Mouse (Mus musculus): ENCODE results near the gene Cops6. TPM values are rescaled to one million over a fixed set of nuclear protein-coding genes. Genes with fewer than 3 reads are reported as not detected.

Gene Cops6
- total RNA-seq, 2 experiments from 2014 or later: 141 to 145 TPM

GRCm38 (mm10) chr5:138160224-138160762 lies 578 bp upstream of the Cops6 start:
- H3K4me3 ChIP-seq: peak overlapping the region; percentile 70
- DNase-seq (ENCODE audit: low spot score in 2 of 2): no peak
- peak overlapping the region; percentile 83 for H3K27ac ChIP-seq
- no peak for TF ChIP-seq CTCF (conservative IDR thresholded peaks at IDR 0.05)

- no peak for DNase-seq (ENCODE audit: low spot score in 2 of 2)
- H3K4me3 ChIP-seq: no peak overlapping the region
- TF ChIP-seq CTCF (conservative IDR thresholded peaks at IDR 0.05): no peak
- H3K27ac ChIP-seq: no peak overlapping the region
Measured at GRCm38 (mm10) chr5:138163046-138163445, 2.2 kb downstream of the Cops6 start.

- Histone ChIP-seq H3K27ac (no peak overlapping the region), H3K4me3 (no peak overlapping the region)
- DNase-seq (ENCODE audit: low spot score in 2 of 2): no peak
- TF ChIP-seq CTCF (conservative IDR thresholded peaks at IDR 0.05): no peak
Measured at GRCm38 (mm10) chr5:138163610-138164009, 2.7 kb downstream of the Cops6 start.

- DNase-seq (ENCODE audit: low spot score in 2 of 2): no peak
- Histone ChIP-seq H3K27ac (no peak overlapping the region), H3K4me3 (no peak overlapping the region)
- no peak for TF ChIP-seq CTCF (conservative IDR thresholded peaks at IDR 0.05)
Measured at GRCm38 (mm10) chr5:138165594-138165993, 4.7 kb downstream of the Cops6 start.

GRCm38 (mm10) chr5:138170936-138171561 lies 10.2 kb downstream of the Cops6 start:
- H3K27ac ChIP-seq: peak overlapping the region; percentile 92
- peak overlapping the region; percentile 84 for H3K4me3 ChIP-seq
- peak; percentile 92 to 94 for DNase-seq (ENCODE audit: low spot score in 2 of 2)
- peak; percentile 25 for TF ChIP-seq CTCF (conservative IDR thresholded peaks at IDR 0.05)

GRCm38 (mm10) chr5:138171695-138172491 lies 11.0 kb downstream of the Cops6 start, which contains the start of the genes Ap4m1 and Mcm7:
Gene Ap4m1, plus strand, starts transcription at chr5:138172002.
Gene Mcm7, minus strand, starts transcription at chr5:138172422.
- Histone ChIP-seq H3K4me3 (peak within 1 kb of the TSS; percentile 84), H3K27ac (peak within 1 kb of the TSS; percentile 96)
- peak; percentile 98 for DNase-seq (ENCODE audit: low spot score in 2 of 2)
- TF ChIP-seq CTCF (conservative IDR thresholded peaks at IDR 0.05): peak; percentile 43

- TF ChIP-seq CTCF (conservative IDR thresholded peaks at IDR 0.05): no peak
- Histone ChIP-seq H3K27ac (no peak overlapping the region), H3K4me3 (no peak overlapping the region)
- no peak for DNase-seq (ENCODE audit: low spot score in 2 of 2)
Measured at GRCm38 (mm10) chr5:138173217-138173616, 12.3 kb downstream of the Cops6 start.

GRCm38 (mm10) chr5:138186950-138187638 lies 26.2 kb downstream of the Cops6 start, which contains the start of the genes Taf6 and Cnpy4:
Gene Taf6, minus strand, starts transcription at chr5:138187451.
Gene Cnpy4, plus strand, starts transcription at chr5:138187485.
- TF ChIP-seq CTCF (conservative IDR thresholded peaks at IDR 0.05): no peak
- Histone ChIP-seq H3K27ac (peak within 1 kb of the TSS; percentile 92), H3K4me3 (peak within 1 kb of the TSS; percentile 99)
- peak; percentile 79 to 89 for DNase-seq (ENCODE audit: low spot score in 2 of 2)

- DNase-seq (ENCODE audit: low spot score in 2 of 2): peak; percentile 76 to 88
- Histone ChIP-seq H3K27ac (peak overlapping the region; percentile 92), H3K4me3 (peak overlapping the region; percentile 99)
- no peak for TF ChIP-seq CTCF (conservative IDR thresholded peaks at IDR 0.05)
Measured at GRCm38 (mm10) chr5:138187661-138188306, 26.9 kb downstream of the Cops6 start.

- Histone ChIP-seq H3K4me3 (peak within 1 kb of the TSS; percentile 85), H3K27ac (peak within 1 kb of the TSS; percentile 96)
- TF ChIP-seq CTCF (conservative IDR thresholded peaks at IDR 0.05): no peak
- DNase-seq (ENCODE audit: low spot score in 2 of 2): peak; percentile 79 to 82
Measured at GRCm38 (mm10) chr5:138193771-138194727, 33.2 kb downstream of the Cops6 start, which contains the start of gene Mblac1. Gene Mblac1, plus strand, starts transcription at chr5:138194314.

- Histone ChIP-seq H3K27ac (peak overlapping the region; percentile 96), H3K4me3 (peak overlapping the region; percentile 85)
- no peak for DNase-seq (ENCODE audit: low spot score in 2 of 2)
- TF ChIP-seq CTCF (conservative IDR thresholded peaks at IDR 0.05): no peak
Measured at GRCm38 (mm10) chr5:138194755-138195345, 34.0 kb downstream of the Cops6 start.

Data from layer of hippocampus, adult 2 months (tissue).